Mouse (Mus musculus) heart, postnatal 0 days (tissue): Measurements from ENCODE around the gene Zeb2.

Experiments used
- CTCF ChIP-seq: IDR thresholded peaks from 2 replicates; pipeline ENCODE4 v1.5.1; 2016; ENCODE audit warnings: antibody characterized with exemption, control low read depth, low read depth
- EP300 ChIP-seq: IDR thresholded peaks from 2 replicates; pipeline ENCODE4 v1.6.1; 2016; ENCODE audit warnings: antibody characterized with exemption, low read depth

DNA sequence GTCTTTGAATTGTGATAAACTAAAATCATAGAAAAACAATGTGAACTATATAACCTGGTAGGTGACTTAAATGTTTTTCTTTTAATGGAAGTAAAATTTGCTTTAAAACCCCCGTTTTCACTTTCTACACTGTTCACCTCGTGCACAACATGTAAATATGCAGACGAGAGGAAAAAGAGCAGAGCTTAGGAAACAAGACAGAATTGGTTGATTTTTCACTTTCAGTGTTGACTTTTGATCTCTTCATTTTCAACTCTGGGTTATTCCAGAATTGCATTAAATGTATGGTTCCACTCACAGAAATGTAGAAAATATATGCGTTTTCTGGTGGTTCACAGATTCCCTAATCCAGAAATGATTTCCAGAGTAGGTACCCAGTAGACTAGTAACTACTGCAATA is 57.6 kb downstream of the Zeb2 start:
- TF ChIP-seq EP300 (no peak), CTCF (no peak)
